Mouse (Mus musculus): ENCODE measurements at regions not wholly inside any gene's neighbourhood (a gene's known extent, or its start where the extent isn't known, plus 50 kb on each side); places are given as distances from the start of the nearest gene placed in this dataset.

- DNase-seq = no peak
- intact Hi-C loops (cut with DNase I) = no loop called here
Observed at GRCm38 (mm10) chr13:116795041-116795440, 230.3 kb downstream of the Parp8 start.

GRCm38 (mm10) chr13:116781616-116782015 lies 243.7 kb downstream of the Parp8 start:
- intact Hi-C loops (cut with DNase I) = no loop called here

GRCm38 (mm10) chr13:116765491-116765890 lies 259.8 kb downstream of the Parp8 start:
- DNase-seq = no peak
- intact Hi-C loops (cut with DNase I) = no loop called here

More at GRCm38 (mm10) chr13:116781616-116782015, 243.7 kb downstream of the Parp8 start:
- DNase-seq = no peak

- DNase-seq = no peak
- intact Hi-C loops (cut with DNase I) = no loop called here
Observed at GRCm38 (mm10) chr13:116759912-116760311, 265.4 kb downstream of the Parp8 start.

- no peak for DNase-seq
- intact Hi-C loops (cut with DNase I) = no loop called here
Observed at GRCm38 (mm10) chr13:116740825-116741224, 284.5 kb downstream of the Parp8 start.

GRCm38 (mm10) chr13:116723361-116724153 lies 301.8 kb downstream of the Parp8 start:
- intact Hi-C loops (cut with DNase I) = no loop called here
- no peak for DNase-seq

- peak in 1 of 2 experiments; percentile 26 for DNase-seq
- intact Hi-C loops (cut with DNase I) = no loop called here
Observed at GRCm38 (mm10) chr13:116714809-116715208, 310.5 kb downstream of the Parp8 start.

GRCm38 (mm10) chr13:116711866-116712593 lies 313.3 kb downstream of the Parp8 start:
- peak; percentile 23 to 41 for DNase-seq
- intact Hi-C loops (cut with DNase I) = no loop called here

GRCm38 (mm10) chr13:116711148-116711865 lies 314.0 kb downstream of the Parp8 start:
- DNase-seq = no peak
- intact Hi-C loops (cut with DNase I) = no loop called here

GRCm38 (mm10) chr13:116709671-116710070 lies 315.7 kb downstream of the Parp8 start:
- no peak for DNase-seq
- intact Hi-C loops (cut with DNase I) = no loop called here

- intact Hi-C loops (cut with DNase I) = no loop called here
Observed at GRCm38 (mm10) chr13:116708846-116709245, 316.5 kb downstream of the Parp8 start.

GRCm38 (mm10) chr13:116708456-116708780 lies 316.9 kb downstream of the Parp8 start:
- intact Hi-C loops (cut with DNase I) = no loop called here
- no peak for DNase-seq

More at GRCm38 (mm10) chr13:116708846-116709245, 316.5 kb downstream of the Parp8 start:
- no peak for DNase-seq

- intact Hi-C loops (cut with DNase I) = no loop called here
- DNase-seq = no peak
Observed at GRCm38 (mm10) chr13:116707621-116708455, 317.5 kb downstream of the Parp8 start.

GRCm38 (mm10) chr13:116706401-116707330 lies 318.7 kb downstream of the Parp8 start:
- intact Hi-C loops (cut with DNase I) = no loop called here
- DNase-seq = no peak

- intact Hi-C loops (cut with DNase I) = no loop called here
- DNase-seq = peak in 1 of 2 experiments; percentile 24
Observed at GRCm38 (mm10) chr13:116705611-116706386, 319.5 kb downstream of the Parp8 start.

- no peak for DNase-seq
- intact Hi-C loops (cut with DNase I) = no loop called here
Observed at GRCm38 (mm10) chr13:116688714-116689113, 336.6 kb downstream of the Parp8 start.
